Mouse (Mus musculus) midbrain, embryonic 16.5 days (tissue): ENCODE results near the gene Arhgef1. TPM values are rescaled to one million over a fixed set of nuclear protein-coding genes. Genes with fewer than 3 reads are reported as not detected.

Experiments used
- ATAC-seq: fragments of 200-750 bp; cut with Nextera tagmentation; 2 replicates; pipeline ENCODE4 v1.8.0; 2017; ENCODE audit warnings: moderate TSS enrichment
- H3K27ac ChIP-seq: fragments of 300-500 bp; sonication (generic); 2 replicates; pipeline ENCODE4 v1.5.1; 2014; ENCODE audit warnings: mild to moderate bottlenecking, low read length, mixed read lengths
- H3K27me3 ChIP-seq: fragments of 300-500 bp; sonication (generic); 2 replicates; pipeline ENCODE4 v1.6.1; 2014; ENCODE audit warnings: low read depth, low read length, mixed read lengths; ENCODE audit not compliant: control insufficient read depth, insufficient read depth
- H3K36me3 ChIP-seq: fragments of 300-500 bp; sonication (generic); 2 replicates; pipeline ENCODE4 v1.6.1; 2014; ENCODE audit warnings: mild to moderate bottlenecking, low read length, moderate library complexity, mixed read lengths; ENCODE audit not compliant: control insufficient read depth, insufficient read depth
- H3K4me1 ChIP-seq: fragments of 300-500 bp; sonication (generic); 2 replicates; pipeline ENCODE4 v1.6.1; 2014; ENCODE audit warnings: mild to moderate bottlenecking, low read length, mixed read lengths; ENCODE audit not compliant: control insufficient read depth, insufficient read depth
- H3K4me2 ChIP-seq: fragments of 300-500 bp; sonication (generic); 2 replicates; pipeline ENCODE4 v1.6.1; 2014; ENCODE audit warnings: mild to moderate bottlenecking, low read length, mixed read lengths
- H3K4me3 ChIP-seq: fragments of 300-500 bp; sonication (generic); 2 replicates; pipeline ENCODE4 v1.5.1; 2014; ENCODE audit warnings: low read depth, mild to moderate bottlenecking, low read length, moderate library complexity, mixed read lengths
- H3K9ac ChIP-seq: fragments of 300-500 bp; sonication (generic); 2 replicates; pipeline ENCODE4 v1.6.1; 2014; ENCODE audit warnings: low read depth, low read length, mixed read lengths
- H3K9me3 ChIP-seq: fragments of 300-500 bp; sonication (generic); replicated peaks from 2 replicates; pipeline ENCODE4 v1.6.1; 2014; ENCODE audit warnings: mild to moderate bottlenecking, low read length, mixed read lengths; ENCODE audit not compliant: control insufficient read depth, poor library complexity, severe bottlenecking
- WGBS: fragments of 180-500 bp; shearing (Covaris S2); extraction: QIAGEN DNeasy Blood & Tissue Kit; methylation state at CpG from one replicate; pipeline ENCODE4 v1.1.7; 2014; 5-methylcytosine and 5-hydroxymethylcytosine counted together
- polyA plus RNA-seq: library from polyadenylated mRNA; unstranded; fragments of >200 nt; fragmentation: Nextera tagmentation; extraction: Ambion mirVana; gene quantifications from 2 replicates; pipeline ENCODE4 v1.2.1, GENCODE M21; 2015

The Arhgef1 gene
- polyA plus RNA-seq, 1 experiment from 2014 or later = 52.2 TPM

DNA sequence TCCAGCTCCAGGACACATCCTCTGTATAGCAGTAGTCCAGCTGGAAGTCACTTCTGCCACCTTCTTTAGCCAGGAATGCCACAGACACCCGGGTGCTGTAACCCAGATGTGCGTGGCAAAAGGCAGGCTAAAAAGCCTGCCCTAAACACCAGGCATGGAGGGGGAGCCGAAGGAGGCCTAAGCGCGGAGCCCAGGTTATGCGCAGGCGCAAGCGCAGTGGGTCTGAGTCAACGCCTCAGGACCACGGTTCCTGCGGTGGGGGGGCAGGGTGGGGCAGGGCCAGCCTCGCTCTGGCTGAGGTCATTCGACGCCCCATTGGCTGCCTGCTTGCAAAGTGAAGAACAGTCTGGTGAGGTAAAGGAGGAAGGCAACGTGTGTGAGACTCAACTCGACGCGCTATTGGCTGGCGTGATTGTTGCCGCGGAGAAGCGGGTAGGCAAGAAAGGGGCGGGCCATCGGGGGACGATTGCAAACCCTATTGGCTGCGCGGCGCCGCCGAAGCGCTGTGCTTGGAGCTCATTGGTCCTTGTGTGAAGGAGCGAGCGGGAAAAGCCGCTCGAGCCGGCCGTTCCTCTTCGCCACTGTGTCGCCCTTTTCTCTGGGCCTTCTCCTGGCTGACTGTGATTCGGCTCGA, 33.1 kb upstream of the Arhgef1 start, which contains the start of the genes Lypd4 and Dmrtc2:
Gene Lypd4, minus strand, starts transcription at position 410 of the 634 bp plus-strand sequence.
Gene Dmrtc2, plus strand, starts transcription at position 526 of the 634 bp plus-strand sequence.
- no peaks in the 10 kb centered on the region for H3K9me3 ChIP-seq
- no peaks in the 10 kb centered on the region for H3K36me3 ChIP-seq
- no peak within 1 kb of the TSS for H3K27ac ChIP-seq
- H3K4me2 ChIP-seq = no peak within 1 kb of the TSS
- WGBS = 55% methylated on average over 41 of the region's 41 CpGs
- no peak within 1 kb of the TSS for H3K4me3 ChIP-seq
- no peak within 1 kb of the TSS for H3K9ac ChIP-seq
- no peaks in the 10 kb centered on the region for H3K4me1 ChIP-seq
- ATAC-seq = no peak
- no peaks in the 10 kb centered on the region for H3K27me3 ChIP-seq

DNA sequence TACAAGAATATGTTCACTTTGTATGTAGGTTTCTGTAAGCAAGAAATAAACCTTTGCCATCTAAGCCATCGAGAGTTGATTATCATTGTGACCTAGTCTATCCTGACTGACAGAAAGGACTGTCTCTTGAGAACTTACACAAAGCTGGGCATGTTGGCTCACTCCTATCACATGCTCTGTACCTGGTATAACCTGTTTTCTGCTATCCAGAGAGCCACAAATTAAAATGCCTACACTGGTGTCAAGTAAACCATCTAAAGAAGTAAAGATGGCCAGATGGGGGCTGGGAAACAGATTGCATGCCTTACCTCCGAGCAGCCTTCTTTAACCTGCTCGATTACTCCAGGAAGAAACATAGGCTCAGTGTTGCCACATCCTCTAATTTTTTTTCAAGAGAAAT, 25.1 kb upstream of the Arhgef1 start:
- H3K9ac ChIP-seq = no peak overlapping the region
- no peaks in the 10 kb centered on the region for H3K4me1 ChIP-seq
- no peak overlapping the region for H3K4me3 ChIP-seq
- no peaks in the 10 kb centered on the region for H3K27me3 ChIP-seq
- no peaks in the 10 kb centered on the region for H3K36me3 ChIP-seq
- no peak for ATAC-seq
- H3K9me3 ChIP-seq = no peaks in the 10 kb centered on the region
- no peak overlapping the region for H3K27ac ChIP-seq
- H3K4me2 ChIP-seq = no peak overlapping the region
- 88% methylated on average over 3 of the region's 3 CpGs for WGBS

DNA sequence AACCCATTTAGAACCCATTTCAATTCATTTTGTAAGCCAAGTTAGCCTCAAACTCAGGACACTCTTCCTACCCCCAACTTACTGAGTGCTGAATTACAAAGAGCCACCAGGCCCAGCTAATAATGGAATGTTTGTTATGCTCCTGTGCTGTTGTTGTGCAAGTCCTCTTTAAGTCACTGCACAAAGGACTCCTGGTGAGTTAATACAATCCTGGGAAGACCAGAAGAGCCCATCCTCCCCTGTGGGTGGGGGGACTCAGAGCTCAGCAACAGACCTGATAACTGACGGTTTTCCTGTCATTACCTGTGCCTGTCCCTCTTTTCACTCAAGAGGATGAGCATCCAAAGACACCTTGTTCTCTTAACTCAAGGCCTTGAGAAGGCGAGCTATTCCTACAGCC, 23.1 kb upstream of the Arhgef1 start:
- H3K4me2 ChIP-seq = no peak overlapping the region
- H3K36me3 ChIP-seq = no peaks in the 10 kb centered on the region
- no peaks in the 10 kb centered on the region for H3K9me3 ChIP-seq
- H3K4me3 ChIP-seq = no peak overlapping the region
- no peaks in the 10 kb centered on the region for H3K27me3 ChIP-seq
- no peak for ATAC-seq
- WGBS = 14% methylated on average over 2 of the region's 2 CpGs
- H3K4me1 ChIP-seq = no peaks in the 10 kb centered on the region; the same call in 1 of the 2 replicates
- no peak overlapping the region for H3K9ac ChIP-seq
- no peak overlapping the region for H3K27ac ChIP-seq

DNA sequence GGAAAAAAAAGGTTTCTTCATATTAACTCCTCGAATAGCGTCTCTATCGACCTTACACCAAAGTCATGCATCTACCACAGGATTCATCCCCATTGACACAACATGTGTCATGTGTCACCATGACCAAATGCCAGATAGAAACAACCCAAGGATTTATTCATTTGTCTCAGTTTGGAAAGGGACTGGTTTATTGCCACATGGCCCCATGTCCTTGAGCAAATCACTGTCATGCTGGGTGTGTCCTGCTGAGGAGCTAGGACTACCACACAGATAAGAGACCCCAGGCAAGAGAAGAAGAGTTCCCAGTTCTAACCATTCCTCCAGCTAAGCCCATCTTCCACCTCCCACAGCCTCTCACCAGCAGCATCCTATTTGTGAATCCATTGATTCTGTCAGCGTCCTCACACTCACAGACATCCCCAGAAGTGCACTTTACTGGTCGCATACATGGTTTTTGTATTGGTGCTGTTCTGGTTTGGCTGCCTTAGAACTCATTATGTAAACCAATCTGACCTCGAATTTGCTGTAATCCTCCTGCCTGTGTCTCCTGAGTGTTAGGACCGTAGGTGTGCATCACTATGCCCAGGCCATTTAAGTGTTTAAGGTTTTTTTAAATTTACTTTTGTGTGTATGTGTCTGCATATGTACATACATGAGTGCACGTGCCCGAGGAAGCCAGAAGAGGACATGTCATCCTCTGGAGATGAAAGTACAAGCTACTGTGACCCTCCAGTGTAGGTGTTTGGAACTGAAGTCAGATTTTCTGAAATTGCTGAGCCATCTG, 20.1 kb upstream of the Arhgef1 start:
- no peak for ATAC-seq
- no peak overlapping the region for H3K4me2 ChIP-seq
- WGBS = 92% methylated on average over 9 of the region's 9 CpGs

DNA sequence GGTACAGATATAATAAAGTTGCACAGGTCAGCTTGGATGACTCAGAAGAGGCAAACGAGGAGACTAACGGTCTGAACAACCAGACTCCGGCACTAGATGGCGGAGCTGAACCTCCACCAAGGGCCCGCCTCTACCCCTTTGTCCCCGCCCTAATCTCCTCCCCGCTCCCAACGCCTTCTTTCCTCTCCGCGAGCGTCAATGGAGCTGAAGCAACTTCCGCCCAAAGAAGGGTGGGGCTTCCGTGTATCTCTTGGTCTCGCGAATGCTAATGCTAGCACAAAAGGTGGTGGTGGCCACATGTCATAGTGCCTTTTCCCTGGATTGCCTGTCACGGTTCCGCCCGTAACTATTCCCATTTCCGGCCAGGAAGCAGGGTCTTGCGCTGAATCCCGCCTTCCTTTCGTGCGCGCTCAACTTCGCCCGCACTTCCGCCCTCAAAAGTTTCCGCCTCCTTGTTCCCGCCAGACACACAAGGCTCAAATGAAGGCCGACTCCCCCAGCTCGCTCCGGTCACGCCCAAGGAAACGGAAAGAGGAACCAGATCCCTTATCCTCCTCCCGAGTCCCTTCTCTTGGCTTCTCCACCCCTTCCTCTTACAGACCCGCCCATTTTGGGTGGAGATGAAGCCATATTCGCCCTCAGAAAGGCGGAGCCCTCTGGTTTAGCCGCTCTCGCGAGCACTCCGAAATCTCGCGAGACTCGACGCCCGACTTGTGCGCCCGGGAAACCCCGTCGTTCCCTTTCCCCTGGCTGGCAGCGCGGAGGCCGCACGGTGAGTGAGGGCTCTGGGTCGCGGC, 18.6 kb upstream of the Arhgef1 start, which contains the start of gene Rps19:
Gene Rps19, plus strand, starts transcription at position 476 of the 797 bp plus-strand sequence.
- Histone ChIP-seq H3K27ac (peak within 1 kb of the TSS; percentile 85), H3K4me2 (peak within 1 kb of the TSS; percentile 84), H3K4me3 (peak within 1 kb of the TSS; percentile 82), H3K4me1 (peaks cover 19% of the 10 kb centered on the region), H3K9ac (peak within 1 kb of the TSS; percentile 99), H3K36me3 (peaks cover 10% of the 10 kb centered on the region; the same call in 1 of the 2 replicates), H3K27me3 (no peaks in the 10 kb centered on the region), H3K9me3 (no peaks in the 10 kb centered on the region)
- WGBS = under 1% methylated on average over 57 of the region's 57 CpGs
- ATAC-seq = peak; percentile 94

More for the DNA sequence above, 20.1 kb upstream of the Arhgef1 start:
- Histone ChIP-seq H3K4me1 (peaks cover 19% of the 10 kb centered on the region), H3K27me3 (no peaks in the 10 kb centered on the region), H3K27ac (no peak overlapping the region), H3K9ac (no peak overlapping the region), H3K36me3 (peaks cover 3% of the 10 kb centered on the region; the same call in 1 of the 2 replicates), H3K4me3 (no peak overlapping the region), H3K9me3 (no peaks in the 10 kb centered on the region)

DNA sequence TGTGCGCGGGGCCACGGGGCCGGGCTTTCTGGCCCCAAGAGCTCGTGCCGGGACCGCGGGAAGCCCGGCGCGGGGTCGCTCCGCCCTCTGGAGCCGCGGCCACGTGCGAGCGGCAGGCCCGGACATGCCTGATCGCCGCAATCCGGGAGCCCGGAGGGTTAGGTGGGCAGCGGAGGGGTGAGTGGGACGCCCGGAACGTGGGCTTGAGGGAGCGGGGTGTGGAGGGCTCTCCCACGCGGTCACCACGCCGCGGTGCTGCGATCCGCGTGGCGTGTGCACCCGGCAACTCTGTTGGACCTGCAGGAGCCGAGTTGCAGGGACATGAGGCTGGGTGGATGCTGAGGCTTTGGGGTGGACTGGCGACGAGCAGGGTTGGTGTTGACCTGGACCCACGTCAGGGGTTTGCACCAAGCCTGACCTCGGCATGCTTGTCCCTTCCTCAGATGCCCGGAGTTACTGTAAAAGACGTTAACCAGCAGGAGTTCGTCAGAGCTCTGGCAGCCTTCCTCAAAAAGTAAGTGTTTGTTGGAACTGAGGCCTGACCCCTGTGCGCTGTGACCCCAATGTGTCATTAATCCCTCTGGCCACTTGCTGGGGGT, 17.9 kb upstream of the Arhgef1 start:
- peak overlapping the region; percentile 99 for H3K9ac ChIP-seq
- ATAC-seq = peak; percentile 2; the same call in 1 of the 2 replicates
- no peaks in the 10 kb centered on the region for H3K27me3 ChIP-seq
- H3K27ac ChIP-seq = peak overlapping the region; percentile 85
- no peaks in the 10 kb centered on the region for H3K9me3 ChIP-seq
- under 1% methylated on average over 39 of the region's 47 CpGs for WGBS
- H3K4me1 ChIP-seq = peaks cover 19% of the 10 kb centered on the region
- H3K4me2 ChIP-seq = peak overlapping the region; percentile 84
- H3K36me3 ChIP-seq = peaks cover 14% of the 10 kb centered on the region; the same call in 1 of the 2 replicates
- H3K4me3 ChIP-seq = peak overlapping the region; percentile 82

DNA sequence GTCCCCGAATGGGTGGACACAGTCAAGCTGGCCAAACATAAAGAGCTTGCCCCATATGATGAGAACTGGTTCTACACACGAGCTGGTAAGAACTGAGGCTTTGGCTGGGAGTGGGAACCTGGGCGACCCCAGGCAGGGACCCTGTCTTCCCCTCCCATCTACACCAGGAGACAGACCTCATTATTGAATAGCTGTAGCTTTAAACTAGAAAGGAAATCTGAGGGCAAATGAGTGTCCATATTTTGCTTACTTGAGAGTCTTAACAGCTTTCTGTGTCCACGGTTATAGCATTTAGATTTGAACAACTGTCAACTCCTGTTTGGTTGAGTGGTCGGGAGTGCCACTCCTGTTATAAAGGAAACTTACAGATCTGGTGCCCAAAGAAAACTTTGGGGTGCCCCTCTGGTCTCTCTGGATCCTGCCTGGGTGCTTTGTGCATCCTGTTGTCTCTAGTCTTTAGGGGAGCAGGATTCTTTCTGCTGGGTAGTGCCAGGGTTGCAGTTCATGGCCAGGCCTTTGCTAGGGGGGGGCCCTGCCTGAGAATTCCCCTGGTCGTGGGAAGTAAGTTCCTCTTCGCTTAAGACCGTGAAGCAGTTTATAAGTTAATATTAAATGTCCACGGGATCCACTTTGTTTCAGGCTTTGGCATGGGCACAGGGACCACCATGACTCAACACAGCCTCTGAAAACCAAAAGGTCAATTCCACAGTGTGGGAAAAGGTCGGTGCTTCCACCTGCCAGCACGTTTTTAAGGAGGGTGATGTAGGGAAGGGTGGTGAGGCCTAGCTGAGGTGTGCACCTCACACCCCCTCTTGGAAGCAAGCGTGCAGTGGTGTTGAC, 17.0 kb upstream of the Arhgef1 start:
- ATAC-seq = no peak
- WGBS = 48% methylated on average over 12 of the region's 12 CpGs
- H3K4me2 ChIP-seq = peak overlapping the region; percentile 84
- H3K9ac ChIP-seq = peak overlapping the region; percentile 99
- no peaks in the 10 kb centered on the region for H3K9me3 ChIP-seq
- no peak overlapping the region for H3K27ac ChIP-seq
- peaks cover 19% of the 10 kb centered on the region for H3K4me1 ChIP-seq
- no peaks in the 10 kb centered on the region for H3K27me3 ChIP-seq
- H3K4me3 ChIP-seq = peak overlapping the region; percentile 82
- peaks cover 16% of the 10 kb centered on the region; the same call in 1 of the 2 replicates for H3K36me3 ChIP-seq

DNA sequence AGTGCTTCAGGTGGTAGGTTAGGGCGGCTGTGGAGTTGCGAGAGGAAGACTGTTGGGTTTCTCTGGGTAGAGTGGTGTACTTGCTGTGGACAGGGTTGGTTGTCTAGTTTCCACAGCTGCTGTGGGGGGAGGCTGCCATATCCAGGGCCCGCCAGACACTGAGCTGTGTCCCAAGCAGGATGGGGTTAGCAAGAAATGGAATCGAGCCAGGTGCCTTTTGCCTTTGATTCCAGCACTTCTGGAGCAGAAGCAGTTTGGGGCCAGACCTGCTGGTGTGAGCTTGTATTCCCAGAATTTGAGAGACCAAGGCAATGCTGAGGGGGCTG, 16.4 kb upstream of the Arhgef1 start:
- no peaks in the 10 kb centered on the region for H3K27me3 ChIP-seq
- H3K9me3 ChIP-seq = no peaks in the 10 kb centered on the region
- peak overlapping the region; percentile 84 for H3K4me2 ChIP-seq
- peaks cover 19% of the 10 kb centered on the region for H3K4me1 ChIP-seq
- peak overlapping the region; percentile 99; the same call in 1 of the 2 replicates for H3K9ac ChIP-seq
- WGBS = 74% methylated on average over 4 of the region's 4 CpGs
- no peak for ATAC-seq
- H3K4me3 ChIP-seq = no peak overlapping the region
- H3K27ac ChIP-seq = no peak overlapping the region
- H3K36me3 ChIP-seq = peaks cover 16% of the 10 kb centered on the region; the same call in 1 of the 2 replicates
